8 mouse cellular contexts compared by ENCODE assay signal in genomic region chr4:137994562-137995336, GRCm38 (mm10). TPM values are rescaled to one million over a fixed set of nuclear protein-coding genes. Genes with fewer than 3 reads are reported as not detected.
DNase-seq lines count a peak whose midpoint lies in the region; ATAC-seq and TF ChIP-seq lines count a peak whose summit lies in the region.

No protein-coding gene starts in this region.

- H3K9ac ChIP-seq in embryonic facial prominence, embryonic 13.5 days = peak overlapping the region; percentile 98
- H3K9ac ChIP-seq in intestine, embryonic 14.5 days (ENCODE audit: low read length) = peak overlapping the region; percentile 96
- H3K9ac ChIP-seq in midbrain, embryonic 15.5 days = peak overlapping the region; percentile 96

- peaks cover 29% of the 10 kb centered on the region for H3K4me1 ChIP-seq in embryonic facial prominence, embryonic 13.5 days
- peaks cover 16% of the 10 kb centered on the region for H3K4me1 ChIP-seq in intestine, embryonic 14.5 days (replicated peaks; ENCODE audit: control insufficient read depth, insufficient read depth, low read length)
- peaks cover 44% of the 10 kb centered on the region for H3K4me1 ChIP-seq in midbrain, embryonic 15.5 days

- intact Hi-C loops in left cerebral cortex, adult 2 months (cut with DNase I) = loop anchor here (10.0 kb wide), 1 partner anchor 110 kb away; no protein-coding TSS in a partner anchor

- WGBS in embryonic facial prominence, embryonic 13.5 days = 42% methylated on average over 12 of the region's 12 CpGs
- 41% methylated on average over 12 of the region's 12 CpGs for WGBS in intestine, embryonic 14.5 days
- 46% methylated on average over 12 of the region's 12 CpGs for WGBS in midbrain, embryonic 15.5 days

- peaks cover 22% of the 10 kb centered on the region for H3K27me3 ChIP-seq in embryonic facial prominence, embryonic 13.5 days
- H3K27me3 ChIP-seq in intestine, embryonic 14.5 days (replicated peaks; ENCODE audit: control insufficient read depth, insufficient read depth, low read length) = no peaks in the 10 kb centered on the region
- no peaks in the 10 kb centered on the region for H3K27me3 ChIP-seq in midbrain, embryonic 15.5 days (replicated peaks)

- H3K4me3 ChIP-seq in left cerebral cortex, adult 2 months = peak overlapping the region; percentile 95
- peak overlapping the region; percentile 95 for H3K4me3 ChIP-seq in embryonic facial prominence, embryonic 13.5 days
- H3K4me3 ChIP-seq in intestine, embryonic 14.5 days (ENCODE audit: low read depth, low read length) = peak overlapping the region; percentile 88
- H3K4me3 ChIP-seq in midbrain, embryonic 15.5 days = peak overlapping the region; percentile 69

- peak overlapping the region; percentile 86 for H3K4me2 ChIP-seq in embryonic facial prominence, embryonic 13.5 days
- peak overlapping the region; percentile 93 for H3K4me2 ChIP-seq in intestine, embryonic 14.5 days (ENCODE audit: low read length)
- H3K4me2 ChIP-seq in midbrain, embryonic 15.5 days = peak overlapping the region; percentile 66

- no peak for DNase-seq in left cerebral cortex, adult 2 months (ENCODE audit: extremely low spot score in 1 of 2, low spot score in 2 of 2)
- no peak for DNase-seq in left cerebral cortex, adult 8-10 months (ENCODE audit: low spot score in 2 of 2)
- no peak for DNase-seq in intestine, embryonic 14.5 days (ENCODE audit: low spot score)
- no peak for DNase-seq in urinary bladder, postnatal 25 days (ENCODE audit: low spot score)
- DNase-seq in testis, postnatal 14 days (ENCODE audit: low spot score) = no peak

- peaks cover 33% of the 10 kb centered on the region for H3K36me3 ChIP-seq in embryonic facial prominence, embryonic 13.5 days
- H3K36me3 ChIP-seq in intestine, embryonic 14.5 days (ENCODE audit: control insufficient read depth, insufficient read depth, low read length) = peaks cover 35% of the 10 kb centered on the region
- no peaks in the 10 kb centered on the region; the same call in 1 of the 2 replicates for H3K36me3 ChIP-seq in midbrain, embryonic 15.5 days (replicated peaks)

- H3K9me3 ChIP-seq in embryonic facial prominence, embryonic 13.5 days = no peaks in the 10 kb centered on the region
- no peaks in the 10 kb centered on the region for H3K9me3 ChIP-seq in intestine, embryonic 14.5 days (ENCODE audit: control insufficient read depth, low read length)
- no peaks in the 10 kb centered on the region for H3K9me3 ChIP-seq in midbrain, embryonic 15.5 days

- ATAC-seq in embryonic facial prominence, embryonic 13.5 days (ENCODE audit: insufficient number of reproducible peaks, insufficient read depth, low FRiP score, low TSS enrichment, low read depth) = no peak
- no peak for ATAC-seq in intestine, embryonic 14.5 days (replicated peaks; ENCODE audit: low FRiP score, low TSS enrichment, low read depth)
- ATAC-seq in midbrain, embryonic 15.5 days (replicated peaks) = no peak
- no peak for ATAC-seq in cerebellum, adult (ENCODE audit: insufficient number of reproducible peaks, low FRiP score, low TSS enrichment)

- TF ChIP-seq CTCF in left cerebral cortex, adult 2 months (IDR thresholded peaks at IDR 0.05) = no peak

- peak overlapping the region; percentile 98 for H3K27ac ChIP-seq in left cerebral cortex, adult 2 months
- H3K27ac ChIP-seq in embryonic facial prominence, embryonic 13.5 days = no peak overlapping the region
- H3K27ac ChIP-seq in intestine, embryonic 14.5 days (ENCODE audit: low read depth) = no peak overlapping the region; the same call in 1 of the 2 replicates
- peak overlapping the region; percentile 91; the same call in 1 of the 2 replicates for H3K27ac ChIP-seq in midbrain, embryonic 15.5 days

RNA-seq across cellular contexts. Expression of gene Eif4g3, which starts 1.9 kb away (rescaled TPM):
- 100 to 1,000 TPM; 179 to 187 TPM for total RNA-seq in left cerebral cortex, adult 2 months (2021)
- 100 to 1,000 TPM; 147 to 156 (median 154) TPM for total RNA-seq in left cerebral cortex, adult 8-10 months (2022)
- 38.9 and 42.7 TPM in 2 replicates for polyA plus RNA-seq in embryonic facial prominence, embryonic 13.5 days (2015; fragmentation: Nextera tagmentation; extraction: Ambion mirVana)
- 37.0 and 40.7 TPM in 2 replicates for polyA plus RNA-seq in intestine, embryonic 14.5 days (2014; fragmentation: Nextera tagmentation; extraction: Ambion mirVana)
- polyA plus RNA-seq in midbrain, embryonic 15.5 days (2015; fragmentation: Nextera tagmentation; extraction: Ambion mirVana) = 55.7 and 58.5 TPM in 2 replicates

Comparison
In these comparisons a context has a peak if more than half of its experiments do, and no peak if none do; other contexts are left out.
1. H3K27ac ChIP-seq: peak in left cerebral cortex, adult 2 months (single experiment) and midbrain, embryonic 15.5 days (single experiment); none in embryonic facial prominence, embryonic 13.5 days (single experiment) and intestine, embryonic 14.5 days (single experiment).
2. Peak in every context shown above with its lines, with median percentiles within 50 percentile points of each other: H3K4me3 ChIP-seq, H3K4me2 ChIP-seq and H3K9ac ChIP-seq.